Mouse (Mus musculus) C2C12 (cell line): Measurements from ENCODE around the gene Grhl1.

Experiments
- CEBPB ChIP-seq: IDR thresholded peaks from one replicate; pipeline ENCODE4 v1.6.1; 2011; ENCODE audit warnings: low read depth, mild to moderate bottlenecking, control low read depth, moderate library complexity
- CTCF ChIP-seq: IDR thresholded peaks from one replicate; pipeline ENCODE4 v1.5.1; 2011; ENCODE audit not compliant: control insufficient read depth, insufficient read depth, insufficient read length
- MAX ChIP-seq: IDR thresholded peaks from one replicate; pipeline ENCODE4 v1.6.1; 2011; ENCODE audit warnings: mild to moderate bottlenecking, control low read depth
- USF1 ChIP-seq: IDR thresholded peaks from one replicate; pipeline ENCODE4 v1.6.1; 2011; ENCODE audit warnings: low read depth, mild to moderate bottlenecking, control low read depth, moderate library complexity

- TF ChIP-seq CTCF (no peak), USF1 (no peak), MAX (no peak), CEBPB (no peak)
Observed at GRCm38 (mm10) chr12:24597376-24597775, 25.3 kb downstream of the Grhl1 start.
